Mouse (Mus musculus): ENCODE measurements around the gene Gatc.
"Not testable (repeated sequence)": the region's sequence is repeated elsewhere in the genome, so short reads cannot be mapped to it uniquely, and the experiment has no call there.

The Gatc gene

DNA sequence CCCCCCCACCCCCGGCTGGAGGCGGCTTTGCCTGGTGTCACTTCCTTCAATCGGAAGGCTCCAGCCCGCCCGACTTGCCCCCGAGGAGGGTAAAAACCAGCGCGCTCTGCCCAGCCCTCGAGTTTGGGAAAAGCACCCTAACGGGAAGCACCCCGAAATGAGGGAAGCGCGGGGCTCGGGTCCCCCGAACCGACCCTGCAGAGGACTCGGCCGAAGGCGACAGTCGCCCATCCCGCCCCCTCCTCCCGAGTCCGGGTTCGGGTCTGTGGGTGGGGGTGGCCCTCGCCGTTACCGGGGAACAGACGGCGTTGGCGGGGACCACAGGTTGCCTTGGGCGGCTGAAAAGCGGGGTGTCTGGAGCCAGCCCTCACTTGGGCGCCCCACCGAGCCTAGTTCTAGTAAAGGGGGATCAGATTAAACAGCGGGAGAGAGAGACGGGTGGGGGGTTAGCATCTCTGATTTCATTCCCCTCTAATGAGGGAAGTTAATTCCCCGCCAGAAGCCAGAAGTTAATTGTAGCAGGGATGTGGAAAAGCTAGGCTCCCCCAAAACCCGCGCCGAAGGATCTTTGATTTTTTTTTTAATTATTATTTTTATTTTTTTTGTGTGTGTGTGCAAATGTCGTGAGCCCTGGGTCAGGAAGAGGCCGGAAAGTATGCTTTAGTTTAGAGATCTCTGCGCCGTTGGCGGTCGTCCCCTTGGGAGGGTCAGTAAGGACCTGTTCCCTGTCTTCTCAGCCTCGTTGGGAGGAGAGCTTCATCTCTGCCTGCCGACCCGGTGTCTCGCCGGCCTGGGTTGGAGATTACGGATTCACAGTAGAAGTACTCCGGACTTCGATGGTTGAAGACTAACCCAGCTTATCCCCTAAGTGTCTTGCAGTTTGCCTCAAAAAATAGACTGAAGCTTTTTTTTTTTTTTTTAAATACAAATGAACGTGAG lies 13.1 kb downstream of the Gatc start:
- no peak for DNase-seq

DNA sequence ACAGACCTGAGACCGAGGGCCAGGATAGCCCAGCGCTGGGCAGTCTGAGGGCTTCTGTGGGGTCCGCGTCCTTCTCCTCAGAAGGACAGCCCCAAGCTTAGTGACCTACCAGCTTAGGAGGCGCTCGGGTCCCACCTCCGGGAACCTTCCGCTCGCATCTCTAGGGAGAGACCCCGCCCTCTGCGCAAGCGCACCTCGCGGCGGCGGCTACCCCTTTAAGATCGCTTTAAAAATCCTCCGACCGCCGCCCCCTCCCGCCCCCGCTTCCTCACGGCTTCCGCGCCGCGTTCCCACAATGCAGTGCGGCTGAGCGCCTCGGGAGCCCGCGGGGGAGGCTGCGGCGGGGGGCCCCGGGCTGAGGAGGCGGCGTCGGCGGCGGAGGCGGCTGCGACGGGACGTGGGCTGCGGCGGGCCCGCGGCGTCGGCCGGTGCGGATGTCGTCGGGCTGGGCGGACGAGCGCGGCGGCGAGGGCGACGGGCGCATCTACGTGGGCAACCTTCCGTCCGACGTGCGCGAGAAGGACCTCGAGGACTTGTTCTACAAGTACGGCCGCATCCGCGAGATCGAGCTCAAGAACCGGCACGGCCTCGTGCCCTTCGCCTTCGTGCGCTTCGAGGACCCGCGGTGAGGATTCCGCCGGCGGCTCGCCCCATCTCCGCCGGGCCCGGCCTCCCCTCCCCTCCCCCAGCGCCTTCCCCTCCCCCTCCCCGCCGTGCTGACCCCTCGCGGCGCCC lies 13.9 kb downstream of the Gatc start, which contains the start of gene Srsf9:
Gene Srsf9 (plus strand): TSS at position 303 of the 735 bp plus-strand sequence.
- peak; percentile 95 for DNase-seq

DNA sequence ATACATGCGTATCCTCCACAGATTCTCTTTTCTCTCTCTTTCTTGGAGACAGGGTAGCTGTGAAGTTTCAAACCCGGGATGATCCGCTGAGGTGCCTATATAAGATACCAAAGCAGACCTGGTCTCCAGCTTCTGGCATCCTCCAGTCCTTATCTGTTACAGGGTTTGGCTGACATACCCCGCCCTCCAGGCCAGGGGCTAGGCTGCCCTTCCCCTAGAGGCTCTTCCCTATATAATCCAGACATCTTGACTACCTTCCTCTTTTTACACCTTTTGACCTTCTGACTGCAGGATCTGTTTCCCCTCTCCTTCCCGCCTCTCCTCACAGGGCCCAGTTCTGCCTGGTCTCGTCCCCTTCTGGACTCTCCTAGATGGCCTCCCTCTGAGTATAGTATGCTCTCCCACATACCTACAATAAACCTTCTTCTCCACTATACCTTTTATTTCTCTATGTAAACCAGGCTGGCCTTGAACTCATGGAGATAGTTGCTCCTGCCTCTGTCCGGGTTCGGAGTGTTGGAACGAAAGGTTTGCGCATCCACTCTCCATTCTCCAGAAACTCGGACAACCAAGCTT lies 14.6 kb downstream of the Gatc start:
- DNase-seq: no peak

DNA sequence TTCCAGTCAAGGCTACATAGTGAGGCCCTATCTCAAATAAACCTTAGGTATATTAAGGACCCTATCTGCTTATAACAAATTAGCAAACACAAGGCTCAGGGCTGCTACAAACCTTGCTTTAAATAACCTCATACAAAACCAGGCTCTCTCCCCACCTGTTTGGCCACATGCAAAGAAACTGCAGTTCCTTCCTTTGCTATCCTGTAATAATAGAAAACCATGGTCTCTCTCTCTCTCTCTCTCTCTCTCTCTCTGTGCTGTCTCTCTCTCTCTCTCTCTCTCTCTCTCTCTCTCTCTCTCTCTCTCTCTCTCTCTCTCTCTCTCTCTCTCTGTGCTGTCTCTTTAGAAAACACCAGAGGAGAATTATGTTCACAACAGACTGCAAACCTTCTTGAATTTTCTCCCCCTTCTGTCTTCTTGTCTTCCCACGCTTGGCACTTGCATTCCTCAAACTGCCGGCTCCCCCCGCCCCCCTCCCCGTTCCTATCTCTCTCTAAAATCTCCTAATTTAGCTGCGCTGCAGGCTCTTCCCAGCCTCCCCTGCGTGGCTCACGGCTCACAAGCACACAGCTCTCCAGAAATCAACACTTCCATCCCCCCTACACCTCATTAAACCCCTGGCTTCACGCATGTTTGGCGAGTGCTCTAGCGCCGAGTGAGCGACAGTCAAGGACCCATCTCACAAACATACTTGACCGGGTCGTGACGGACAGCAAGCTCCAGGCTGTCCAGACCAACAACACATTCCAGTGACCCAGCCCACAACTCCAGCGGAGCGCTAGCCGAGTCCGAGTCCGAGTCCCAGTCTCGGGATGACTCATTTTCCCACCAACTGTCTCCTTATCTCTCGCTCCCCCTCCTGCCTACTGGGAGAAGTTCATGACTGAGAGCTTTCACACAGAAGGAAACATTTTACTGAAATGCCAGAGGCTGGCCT lies 21.7 kb downstream of the Gatc start:
- DNase-seq: peak; percentile 88

DNA sequence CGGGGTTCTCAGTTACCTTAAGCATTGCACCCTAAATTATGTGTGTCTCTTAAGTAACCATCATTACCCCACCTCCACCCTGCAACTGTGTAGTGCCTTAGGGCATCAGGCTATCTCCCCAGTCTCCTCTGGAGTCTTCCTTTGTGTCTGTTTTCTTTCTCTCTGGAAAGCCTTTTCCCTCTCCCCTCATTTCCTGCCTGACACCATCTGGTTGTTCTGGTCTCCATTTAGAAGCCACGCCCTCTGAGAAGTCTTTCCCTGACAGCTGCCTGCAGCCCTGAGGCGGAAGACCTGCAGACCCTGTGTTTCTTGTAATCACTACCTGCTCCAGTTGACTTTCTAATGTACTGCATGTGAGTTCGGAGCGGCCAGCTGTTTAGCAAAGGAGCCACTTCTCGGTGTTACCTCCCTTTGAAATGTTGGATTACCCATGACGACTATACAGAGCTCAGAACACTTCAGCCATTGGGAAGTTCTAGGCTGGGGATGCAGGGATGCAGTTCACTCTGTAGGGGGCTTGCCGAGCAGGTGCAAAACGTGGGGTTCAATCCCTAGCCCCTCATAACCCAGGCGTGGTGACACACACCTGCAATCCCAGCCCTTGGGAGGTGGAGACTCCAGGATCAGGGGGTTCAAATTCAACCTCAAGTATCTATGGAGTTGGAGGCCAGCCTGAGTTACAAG lies 23.2 kb downstream of the Gatc start:
- DNase-seq: no peak

DNA sequence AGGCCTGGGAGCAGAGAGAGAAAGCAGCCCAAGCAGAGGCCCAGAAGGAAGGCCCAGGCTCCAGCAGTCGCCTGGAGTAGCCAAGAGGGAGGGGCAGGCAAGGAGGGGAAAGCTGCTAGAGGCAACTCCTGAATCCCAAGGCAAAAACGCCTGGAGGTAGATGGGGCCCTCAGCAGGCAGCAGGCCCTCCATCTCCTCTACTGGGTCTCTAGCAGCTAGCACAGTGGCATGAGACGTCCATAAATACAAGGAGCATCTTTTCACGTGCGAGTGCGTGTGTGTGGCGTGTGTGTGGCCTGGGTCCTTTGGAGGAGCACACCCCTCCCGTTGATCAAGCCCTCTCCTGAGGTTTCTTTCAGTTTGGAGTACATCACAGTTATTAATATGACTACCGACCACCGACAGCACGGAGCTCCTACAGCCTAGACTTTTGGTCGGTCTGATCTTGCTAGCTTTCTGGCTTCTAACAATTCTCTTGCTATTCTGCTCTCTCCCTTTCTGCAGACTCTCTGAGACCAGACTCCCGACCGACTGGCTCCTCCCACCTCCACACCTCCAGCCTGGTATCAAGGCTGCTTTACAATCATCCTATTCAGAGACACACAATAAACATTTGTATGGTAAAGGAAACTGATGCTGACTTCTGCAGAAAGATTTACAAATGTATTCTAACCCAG lies 23.9 kb downstream of the Gatc start:
- no peak for DNase-seq

DNA sequence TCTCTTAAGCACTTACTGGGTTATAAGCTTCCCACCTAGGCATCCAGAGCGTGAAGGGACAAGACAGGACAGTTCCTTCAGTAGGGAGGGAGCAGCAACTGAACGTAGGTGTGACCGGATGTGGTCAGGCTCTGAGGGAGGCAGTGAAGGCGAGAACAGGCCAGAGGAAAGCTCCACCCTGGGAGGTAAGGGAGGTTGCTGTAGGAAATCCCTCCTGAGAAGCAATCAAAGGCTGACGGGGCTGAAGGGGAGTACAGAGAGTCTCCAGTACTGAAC lies 27.4 kb downstream of the Gatc start:
- no peak for DNase-seq

DNA sequence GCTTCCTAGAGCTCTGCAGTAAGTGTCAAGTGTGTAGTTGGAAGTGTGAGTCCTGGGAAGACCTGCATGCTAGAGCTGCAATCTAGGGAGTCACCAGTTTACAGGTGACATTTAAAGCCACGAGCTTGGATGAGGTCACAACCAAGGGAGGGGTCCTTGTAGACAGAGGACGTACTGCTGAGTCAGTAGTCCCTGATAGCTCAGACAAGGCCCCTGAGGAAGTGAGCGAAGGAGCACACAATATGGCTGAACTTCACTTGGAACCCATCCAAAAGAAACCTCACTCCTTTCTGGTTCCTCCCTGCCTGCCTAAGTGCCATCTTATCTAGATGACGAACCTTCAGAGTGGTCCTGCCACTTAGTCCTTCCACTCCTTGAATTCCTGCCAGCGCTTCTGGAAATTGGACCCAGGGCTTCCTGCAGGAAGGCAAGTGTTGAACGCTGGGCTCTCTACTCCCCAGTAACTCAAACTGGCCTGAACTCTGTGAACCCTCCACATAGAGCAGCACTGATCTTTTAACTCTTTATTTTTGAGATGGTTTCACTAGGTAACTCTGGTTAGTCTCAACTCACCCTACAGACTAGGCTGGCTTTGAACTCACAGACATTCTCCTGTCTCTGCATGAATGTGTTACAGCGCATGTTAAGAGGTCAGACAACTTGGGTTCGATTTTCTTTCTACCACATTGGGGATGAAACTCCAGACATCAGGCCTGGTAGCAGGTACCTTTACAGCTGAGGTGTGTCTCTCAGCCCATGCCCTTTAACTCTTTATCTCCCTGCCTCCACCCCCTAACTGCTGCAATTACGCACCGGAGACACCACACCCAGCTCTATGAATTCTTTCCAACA lies 27.9 kb downstream of the Gatc start:
- DNase-seq: no peak

DNA sequence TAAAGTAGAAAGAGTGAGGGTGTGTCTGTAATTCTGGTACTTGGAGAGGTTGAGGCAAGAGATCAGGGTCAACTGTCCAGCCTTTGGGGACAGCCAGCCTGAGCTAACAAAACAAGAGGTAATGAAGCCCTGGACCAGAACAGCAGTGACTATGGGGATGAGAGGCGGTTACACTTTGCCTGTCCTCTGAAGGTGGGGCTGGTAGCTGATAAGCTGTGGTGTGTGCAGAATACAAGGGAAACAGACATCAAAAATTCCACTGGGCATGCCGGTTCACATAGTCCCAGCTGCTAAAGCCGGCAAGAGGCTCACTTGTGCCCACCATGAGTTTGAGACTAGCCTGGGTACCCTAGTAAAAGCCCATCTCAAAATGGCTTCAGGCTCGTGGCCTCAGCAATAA lies 28.6 kb downstream of the Gatc start:
- DNase-seq: no peak

DNA sequence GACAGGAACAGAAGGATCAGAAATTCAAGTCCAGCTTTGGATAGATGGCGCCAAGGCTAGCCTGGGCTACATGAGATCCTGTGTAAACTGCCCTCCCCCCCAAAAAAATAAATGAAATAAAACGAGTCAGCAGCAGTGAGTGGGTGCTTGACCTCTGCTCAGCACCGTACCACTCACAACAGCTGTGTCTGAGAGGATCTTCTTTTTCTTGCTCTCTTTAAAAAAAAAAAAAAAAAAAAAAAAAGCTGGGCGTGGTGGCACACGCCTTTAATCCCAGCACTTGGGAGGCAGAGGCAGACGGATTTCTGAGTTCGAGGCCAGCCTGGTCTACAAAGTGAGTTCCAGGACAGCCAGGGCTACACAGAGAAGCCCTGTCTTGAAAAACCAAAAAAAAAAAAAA lies 38.8 kb downstream of the Gatc start:
- DNase-seq: not testable (repeated sequence)

DNA sequence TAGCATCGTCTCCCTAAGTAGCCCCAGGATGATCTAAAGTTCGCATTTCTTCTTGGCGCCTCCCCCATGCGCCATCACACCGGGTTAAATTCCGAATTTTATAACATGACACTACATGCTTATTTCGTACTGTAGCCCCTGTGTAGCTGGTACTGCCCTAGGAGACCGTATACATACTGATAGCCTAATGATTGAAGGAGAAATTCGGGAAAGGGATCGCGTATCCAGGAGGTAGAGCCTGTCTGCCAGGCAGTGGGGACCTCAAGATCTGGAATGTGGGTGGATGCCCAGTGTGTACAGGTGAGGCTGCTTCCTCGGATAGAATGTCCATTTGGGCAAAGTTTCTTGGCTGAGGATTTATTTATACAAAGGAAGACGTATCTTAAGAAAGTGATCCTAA lies 39.4 kb downstream of the Gatc start:
- no peak for DNase-seq

DNA sequence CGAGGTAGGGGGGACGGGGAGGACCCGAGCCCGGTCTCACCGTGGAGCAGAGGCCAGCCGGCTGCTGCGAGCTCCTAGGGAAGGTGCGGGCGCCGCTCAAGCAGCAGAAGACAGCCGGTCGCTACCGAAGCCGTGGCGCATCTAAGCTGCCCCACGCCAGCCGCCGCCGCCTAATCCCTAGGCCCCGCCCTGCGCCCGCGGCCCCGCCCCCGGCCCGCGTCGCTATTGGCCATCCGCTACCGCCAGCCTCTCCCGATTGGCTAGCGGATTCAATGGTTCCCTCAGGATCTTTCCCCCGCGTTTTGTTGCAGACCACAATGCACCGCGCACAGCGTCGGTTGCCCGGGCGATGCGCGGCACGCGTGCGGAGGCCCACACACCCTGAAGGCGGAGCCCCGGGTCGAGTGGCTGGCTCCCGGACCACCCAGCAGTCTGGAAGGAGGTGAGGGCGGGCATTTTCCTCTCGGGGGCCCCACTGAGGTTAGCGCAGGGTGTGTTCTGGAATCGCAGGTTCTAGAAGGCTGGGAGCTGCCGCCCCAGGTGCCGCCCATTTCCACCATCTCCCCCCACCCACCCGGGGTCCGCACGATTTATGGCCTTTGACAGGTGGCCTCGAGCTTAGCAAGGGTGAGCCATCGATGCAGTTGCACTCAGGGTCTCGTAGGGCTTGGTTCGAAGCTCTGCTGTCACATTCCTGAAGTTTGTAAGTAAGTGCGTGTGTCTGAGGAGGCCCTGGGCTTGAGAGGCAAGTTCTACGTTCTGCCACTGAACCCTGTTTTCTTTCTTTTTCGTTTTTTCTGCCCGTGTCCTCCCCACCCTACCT lies 40.0 kb downstream of the Gatc start, which contains the start of gene Dynll1:
Gene Dynll1 (minus strand): TSS at position 208 of the 823 bp plus-strand sequence.
- peak; percentile 98 for DNase-seq

DNA sequence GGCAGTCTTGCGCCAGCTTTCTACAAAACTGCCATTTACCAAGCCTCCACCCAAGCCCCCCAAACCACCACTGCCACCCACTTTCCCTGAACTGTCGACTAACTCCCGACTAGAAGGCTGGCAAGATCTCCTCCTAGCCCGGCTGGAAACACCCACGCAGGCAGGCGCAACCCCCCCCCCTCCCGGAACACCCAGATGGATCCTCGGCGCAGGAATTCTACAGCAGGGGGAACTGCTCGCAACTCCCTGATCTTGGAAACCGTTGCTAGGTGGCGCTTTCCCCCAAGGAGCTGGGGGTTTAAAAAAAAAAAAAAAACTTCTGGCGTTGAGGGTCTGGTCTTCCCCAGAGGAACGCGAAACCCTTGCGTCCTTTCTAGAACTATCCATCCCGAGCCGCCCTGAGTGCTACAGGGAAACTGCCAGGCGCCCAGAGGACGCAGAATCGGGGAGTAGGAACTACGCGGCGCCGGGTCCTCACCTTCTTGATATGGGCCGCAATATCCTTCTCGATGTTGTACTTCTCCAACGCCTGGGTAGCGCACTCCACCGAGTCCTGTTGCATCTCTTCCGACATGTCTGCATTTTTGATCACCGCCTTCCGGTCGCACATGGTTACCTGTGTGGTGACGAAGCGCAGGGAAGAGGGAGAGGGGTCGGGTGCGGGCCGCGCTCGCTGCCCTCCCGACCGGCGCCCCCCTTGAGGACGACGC lies 40.8 kb downstream of the Gatc start:
- peak; percentile 74 for DNase-seq

DNA sequence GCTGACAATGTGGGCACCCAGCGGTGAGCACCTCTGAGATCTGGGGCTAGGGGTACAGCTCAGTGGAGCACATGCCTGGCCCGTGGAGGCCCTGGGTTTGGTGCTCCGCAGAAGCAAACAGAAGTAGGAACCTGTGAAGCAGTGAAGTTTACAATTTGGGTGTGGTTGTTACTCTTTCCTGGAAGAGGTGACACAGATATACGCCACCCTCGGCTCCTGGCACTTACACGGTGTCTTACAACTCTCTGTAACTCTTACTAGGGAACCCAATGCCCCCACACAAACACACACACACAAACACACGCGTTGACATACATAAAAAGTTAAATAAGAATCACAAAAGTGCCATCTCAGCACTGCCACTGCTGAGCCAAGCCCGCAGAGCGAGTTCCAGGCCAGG lies 44.6 kb downstream of the Gatc start:
- DNase-seq: no peak

DNA sequence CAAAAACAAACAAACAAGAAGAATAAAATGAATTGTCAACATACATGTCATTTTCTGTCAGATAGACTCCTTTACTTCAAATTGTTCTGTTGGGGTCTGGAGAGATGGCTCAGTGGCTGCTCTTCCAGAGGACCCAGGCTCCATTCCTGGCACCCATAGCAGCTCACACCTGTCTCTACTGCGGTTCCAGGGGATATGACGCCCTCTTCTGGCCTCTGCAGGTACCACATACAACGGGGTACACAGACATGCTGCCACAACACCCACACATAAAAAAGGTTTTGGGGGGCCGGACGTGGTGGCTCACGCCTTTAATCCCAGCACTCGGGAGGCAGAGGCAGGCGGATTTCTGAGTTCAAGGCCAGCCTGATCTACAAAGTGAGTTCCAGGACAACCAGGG lies 46.8 kb downstream of the Gatc start:
- no peak for DNase-seq

DNA sequence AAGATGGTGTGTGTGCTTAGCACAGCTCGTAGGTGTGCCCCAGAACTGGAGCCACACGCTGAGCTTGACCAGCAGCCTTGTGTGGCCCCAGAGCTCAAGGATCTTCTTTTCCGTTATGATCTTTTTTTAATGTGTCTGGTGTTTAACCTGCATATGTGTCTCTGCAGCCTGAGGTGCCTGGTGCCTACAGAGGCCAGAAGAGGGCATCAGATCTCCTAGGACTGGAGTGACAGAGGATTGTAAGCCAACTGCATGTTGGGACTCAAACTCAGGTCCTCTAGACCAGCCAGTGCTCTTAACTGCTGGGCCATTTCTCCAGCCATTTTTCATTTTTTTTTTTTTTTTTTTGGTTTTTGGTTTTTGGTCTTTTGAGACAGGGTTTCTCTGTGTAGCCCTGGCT lies 56.2 kb downstream of the Gatc start:
- DNase-seq: no peak

All from right cerebral cortex, adult 18-20 months (tissue).